Mouse (Mus musculus) midbrain, embryonic 16.5 days (tissue): ENCODE results near the gene Trim16. TPM values are rescaled to one million over a fixed set of nuclear protein-coding genes. Genes with fewer than 3 reads are reported as not detected.

Source experiments
- ATAC-seq: fragments of 200-750 bp; cut with Nextera tagmentation; 2 replicates; pipeline ENCODE4 v1.8.0; 2017; ENCODE audit warnings: moderate TSS enrichment
- H3K27ac ChIP-seq: fragments of 300-500 bp; sonication (generic); 2 replicates; pipeline ENCODE4 v1.5.1; 2014; ENCODE audit warnings: mild to moderate bottlenecking, low read length, mixed read lengths
- H3K27me3 ChIP-seq: fragments of 300-500 bp; sonication (generic); 2 replicates; pipeline ENCODE4 v1.6.1; 2014; ENCODE audit warnings: low read depth, low read length, mixed read lengths; ENCODE audit not compliant: control insufficient read depth, insufficient read depth
- H3K36me3 ChIP-seq: fragments of 300-500 bp; sonication (generic); 2 replicates; pipeline ENCODE4 v1.6.1; 2014; ENCODE audit warnings: mild to moderate bottlenecking, low read length, moderate library complexity, mixed read lengths; ENCODE audit not compliant: control insufficient read depth, insufficient read depth
- H3K4me1 ChIP-seq: fragments of 300-500 bp; sonication (generic); 2 replicates; pipeline ENCODE4 v1.6.1; 2014; ENCODE audit warnings: mild to moderate bottlenecking, low read length, mixed read lengths; ENCODE audit not compliant: control insufficient read depth, insufficient read depth
- H3K4me2 ChIP-seq: fragments of 300-500 bp; sonication (generic); 2 replicates; pipeline ENCODE4 v1.6.1; 2014; ENCODE audit warnings: mild to moderate bottlenecking, low read length, mixed read lengths
- H3K4me3 ChIP-seq: fragments of 300-500 bp; sonication (generic); 2 replicates; pipeline ENCODE4 v1.5.1; 2014; ENCODE audit warnings: low read depth, mild to moderate bottlenecking, low read length, moderate library complexity, mixed read lengths
- H3K9ac ChIP-seq: fragments of 300-500 bp; sonication (generic); 2 replicates; pipeline ENCODE4 v1.6.1; 2014; ENCODE audit warnings: low read depth, low read length, mixed read lengths
- H3K9me3 ChIP-seq: fragments of 300-500 bp; sonication (generic); replicated peaks from 2 replicates; pipeline ENCODE4 v1.6.1; 2014; ENCODE audit warnings: mild to moderate bottlenecking, low read length, mixed read lengths; ENCODE audit not compliant: control insufficient read depth, poor library complexity, severe bottlenecking
- WGBS: fragments of 180-500 bp; shearing (Covaris S2); extraction: QIAGEN DNeasy Blood & Tissue Kit; methylation state at CpG from one replicate; pipeline ENCODE4 v1.1.7; 2014; 5-methylcytosine and 5-hydroxymethylcytosine counted together
- polyA plus RNA-seq: library from polyadenylated mRNA; unstranded; fragments of >200 nt; fragmentation: Nextera tagmentation; extraction: Ambion mirVana; gene quantifications from 2 replicates; pipeline ENCODE4 v1.2.1, GENCODE M21; 2015

Trim16 gene
- polyA plus RNA-seq, 1 experiment from 2014 or later, result 6.8 TPM

- H3K36me3 ChIP-seq, result no peaks in the 10 kb centered on the region
- no peak for ATAC-seq
- no peak overlapping the region for H3K4me2 ChIP-seq
- 62% methylated on average over 4 of the region's 4 CpGs for WGBS
- H3K4me3 ChIP-seq, result no peak overlapping the region
- H3K27me3 ChIP-seq, result no peaks in the 10 kb centered on the region
- H3K4me1 ChIP-seq, result peaks cover 3% of the 10 kb centered on the region; the same call in 1 of the 2 replicates
- H3K9ac ChIP-seq, result no peak overlapping the region
- H3K27ac ChIP-seq, result no peak overlapping the region
- H3K9me3 ChIP-seq, result no peaks in the 10 kb centered on the region
Measured at GRCm38 (mm10) chr11:62847655-62848191, 27.7 kb downstream of the Trim16 start.

GRCm38 (mm10) chr11:62848301-62848700 is 28.3 kb downstream of the Trim16 start:
- H3K4me2 ChIP-seq, result no peak overlapping the region
- 56% methylated on average over 2 of the region's 2 CpGs for WGBS
- no peak for ATAC-seq
- H3K27me3 ChIP-seq, result no peaks in the 10 kb centered on the region
- no peaks in the 10 kb centered on the region for H3K36me3 ChIP-seq
- no peaks in the 10 kb centered on the region for H3K9me3 ChIP-seq
- peaks cover 3% of the 10 kb centered on the region; the same call in 1 of the 2 replicates for H3K4me1 ChIP-seq
- no peak overlapping the region for H3K9ac ChIP-seq
- no peak overlapping the region for H3K4me3 ChIP-seq
- no peak overlapping the region for H3K27ac ChIP-seq

DNA sequence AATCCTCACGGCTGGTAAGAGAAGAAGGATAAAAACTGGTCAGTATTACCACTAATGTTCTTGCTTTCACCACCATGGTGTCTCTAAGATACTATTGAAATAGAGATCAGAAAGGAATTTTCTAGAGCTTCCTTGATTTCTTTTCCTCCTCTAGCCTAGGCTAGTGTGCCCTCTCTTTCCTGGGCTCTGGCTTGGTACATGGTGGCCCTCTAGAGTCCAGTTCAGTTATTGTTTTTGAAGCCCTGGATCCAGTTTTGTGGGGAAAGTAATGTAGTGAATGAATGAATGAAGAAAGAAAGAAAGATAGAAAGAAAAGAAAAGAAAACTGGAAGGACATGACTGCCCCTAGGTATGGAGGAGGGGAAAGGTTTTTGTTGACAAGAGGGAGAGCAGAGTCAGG is 31.2 kb downstream of the Trim16 start:
- 89% methylated on average over 1 of the region's 1 CpGs for WGBS
- ATAC-seq, result no peak
- Histone ChIP-seq H3K27ac (no peak overlapping the region), H3K27me3 (no peaks in the 10 kb centered on the region), H3K4me2 (no peak overlapping the region), H3K4me3 (no peak overlapping the region), H3K4me1 (peaks cover 3% of the 10 kb centered on the region; the same call in 1 of the 2 replicates), H3K9ac (no peak overlapping the region), H3K36me3 (no peaks in the 10 kb centered on the region), H3K9me3 (no peaks in the 10 kb centered on the region)

GRCm38 (mm10) chr11:62853334-62853733 is 33.3 kb downstream of the Trim16 start:
- H3K4me2 ChIP-seq, result no peak overlapping the region
- 95% methylated on average over 6 of the region's 6 CpGs for WGBS
- H3K27ac ChIP-seq, result no peak overlapping the region
- no peak overlapping the region for H3K9ac ChIP-seq
- H3K27me3 ChIP-seq, result no peaks in the 10 kb centered on the region
- H3K4me1 ChIP-seq, result no peaks in the 10 kb centered on the region
- H3K9me3 ChIP-seq, result no peaks in the 10 kb centered on the region
- H3K36me3 ChIP-seq, result no peaks in the 10 kb centered on the region
- no peak overlapping the region for H3K4me3 ChIP-seq
- ATAC-seq, result no peak

DNA sequence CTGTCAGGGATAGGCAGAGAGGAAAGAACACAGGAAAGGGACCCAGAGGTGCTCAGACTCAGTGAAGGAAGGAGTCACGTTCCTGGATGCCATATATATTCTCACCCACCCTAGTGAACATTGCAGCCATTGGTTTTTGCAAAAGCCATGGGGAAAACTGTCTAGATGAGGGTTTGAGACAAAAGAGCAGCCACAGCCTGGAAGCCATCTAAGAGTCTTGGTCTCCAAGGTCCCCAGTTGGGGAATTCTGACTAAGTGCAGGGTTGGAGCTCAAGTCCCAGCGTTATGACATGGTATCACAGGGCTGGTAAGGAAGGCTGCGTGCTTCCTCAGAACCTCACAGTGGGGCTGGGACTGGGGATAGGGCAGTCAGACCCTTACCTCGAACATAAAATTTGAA is 45.5 kb downstream of the Trim16 start:
- H3K4me2 ChIP-seq, result no peak overlapping the region
- H3K27me3 ChIP-seq, result no peaks in the 10 kb centered on the region
- WGBS, result 78% methylated on average over 4 of the region's 4 CpGs
- no peak overlapping the region for H3K9ac ChIP-seq
- no peaks in the 10 kb centered on the region for H3K4me1 ChIP-seq
- H3K4me3 ChIP-seq, result no peak overlapping the region
- no peaks in the 10 kb centered on the region for H3K9me3 ChIP-seq
- ATAC-seq, result no peak
- no peak overlapping the region for H3K27ac ChIP-seq
- H3K36me3 ChIP-seq, result no peaks in the 10 kb centered on the region

GRCm38 (mm10) chr11:62866685-62867084 is 46.7 kb downstream of the Trim16 start:
- Histone ChIP-seq H3K9me3 (no peaks in the 10 kb centered on the region), H3K4me3 (no peak overlapping the region), H3K4me2 (no peak overlapping the region), H3K9ac (no peak overlapping the region), H3K27me3 (no peaks in the 10 kb centered on the region), H3K4me1 (no peaks in the 10 kb centered on the region), H3K36me3 (no peaks in the 10 kb centered on the region), H3K27ac (no peak overlapping the region)
- WGBS, result 87% methylated on average over 7 of the region's 7 CpGs
- ATAC-seq, result no peak

DNA sequence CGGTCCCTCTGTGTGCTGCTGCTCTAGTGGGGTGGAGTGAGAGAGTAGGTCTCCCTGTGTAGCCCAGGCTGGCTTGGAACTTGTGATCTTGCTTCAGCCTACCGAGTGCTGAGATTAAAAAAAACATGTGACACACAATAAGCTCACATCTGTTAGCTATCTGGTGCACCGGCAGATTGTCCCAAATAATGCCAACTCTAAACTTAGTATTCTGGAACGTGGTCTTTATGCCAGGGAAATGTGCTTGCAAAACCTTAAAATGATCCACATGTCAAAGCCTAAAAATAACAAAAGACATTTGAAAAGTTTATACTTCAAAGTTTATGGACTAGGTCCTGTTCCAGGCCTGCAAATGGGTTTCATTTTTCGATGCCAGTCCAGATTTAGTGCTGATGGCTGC is 49.2 kb downstream of the Trim16 start:
- 78% methylated on average over 5 of the region's 5 CpGs for WGBS
- Histone ChIP-seq H3K9ac (no peak overlapping the region), H3K4me1 (no peaks in the 10 kb centered on the region)

DNA sequence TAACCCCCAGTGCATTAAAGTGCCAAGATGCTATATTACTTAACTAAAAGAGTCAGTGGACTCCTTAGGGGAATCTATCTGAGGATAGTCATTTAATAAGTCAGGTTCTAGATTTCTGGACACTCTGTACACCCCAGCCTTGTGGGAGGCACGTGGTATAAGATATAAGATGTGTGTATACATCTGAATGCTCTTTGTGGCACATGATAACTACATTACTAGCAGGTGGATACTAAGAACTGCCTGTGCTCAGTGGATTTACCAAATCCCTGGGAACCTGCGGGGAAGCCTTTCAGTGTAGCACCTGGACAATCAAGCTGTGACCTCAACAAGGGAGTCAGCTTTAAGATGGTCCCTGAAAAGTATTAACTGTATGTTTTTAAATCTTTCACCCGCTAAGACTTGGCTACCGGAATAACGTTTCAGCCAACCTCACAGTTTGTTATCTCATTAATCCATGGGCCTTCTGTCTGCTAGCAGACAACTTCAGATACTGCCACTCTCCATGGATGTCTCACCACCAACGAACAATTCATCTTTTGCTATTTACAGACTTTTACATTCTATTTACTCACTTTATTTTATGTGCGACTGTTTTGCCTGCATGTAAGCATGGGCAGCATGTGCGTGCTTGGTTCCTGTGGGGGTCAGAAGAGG is 49.8 kb downstream of the Trim16 start:
- Histone ChIP-seq H3K9ac (no peak overlapping the region), H3K9me3 (no peaks in the 10 kb centered on the region), H3K27ac (no peak overlapping the region)

More for the DNA sequence above, 49.2 kb downstream of the Trim16 start:
- Histone ChIP-seq H3K4me3 (no peak overlapping the region), H3K27me3 (no peaks in the 10 kb centered on the region), H3K36me3 (no peaks in the 10 kb centered on the region), H3K27ac (no peak overlapping the region), H3K4me2 (no peak overlapping the region), H3K9me3 (no peaks in the 10 kb centered on the region)
- ATAC-seq, result no peak

DNA sequence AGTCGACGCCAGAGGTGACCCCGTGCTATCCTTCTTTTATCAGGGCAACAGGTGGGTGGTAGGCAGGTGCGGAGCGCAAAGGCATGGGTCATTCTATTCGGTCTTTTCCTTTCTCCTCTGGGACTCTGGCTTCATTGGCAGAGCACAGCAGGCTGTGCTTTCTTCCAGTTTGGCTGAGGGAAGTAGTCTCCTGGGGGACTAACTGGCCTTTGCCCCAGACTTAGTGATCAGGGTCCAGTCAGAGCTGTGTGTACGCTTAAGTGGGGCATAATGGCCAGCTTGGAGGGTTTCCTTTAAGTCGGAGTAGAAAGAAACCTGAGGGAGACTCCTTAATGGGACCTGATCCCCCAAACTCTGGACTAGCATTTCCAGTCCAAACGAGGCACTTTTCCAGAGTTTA is 53.4 kb downstream of the Trim16 start:
- WGBS, result 79% methylated on average over 9 of the region's 9 CpGs
- Histone ChIP-seq H3K36me3 (no peaks in the 10 kb centered on the region), H3K4me2 (no peak overlapping the region), H3K9ac (no peak overlapping the region), H3K4me1 (no peaks in the 10 kb centered on the region), H3K27ac (no peak overlapping the region), H3K27me3 (no peaks in the 10 kb centered on the region), H3K9me3 (no peaks in the 10 kb centered on the region), H3K4me3 (no peak overlapping the region)
- no peak for ATAC-seq

More for the DNA sequence above, 49.8 kb downstream of the Trim16 start:
- Histone ChIP-seq H3K4me3 (no peak overlapping the region), H3K27me3 (no peaks in the 10 kb centered on the region), H3K4me2 (no peak overlapping the region), H3K4me1 (no peaks in the 10 kb centered on the region), H3K36me3 (no peaks in the 10 kb centered on the region)
- ATAC-seq, result no peak
- WGBS, result 86% methylated on average over 8 of the region's 8 CpGs
